Mouse (Mus musculus) cerebellum, adult 2 months (tissue): ENCODE results near the gene Zc3h6.

Experiments
- CTCF ChIP-seq: fragments of 200-500 bp; IDR thresholded peaks from 2 replicates; pipeline ENCODE4 v1.5.1; 2011; ENCODE audit warnings: low read depth, mild to moderate bottlenecking, control low read depth, low read length, moderate library complexity, borderline replicate concordance; ENCODE audit not compliant: insufficient read depth
- POLR2A ChIP-seq: fragments of 200-500 bp; IDR thresholded peaks from 2 replicates; pipeline ENCODE4 v1.6.1; 2011; ENCODE audit warnings: low read length, control low read depth, borderline replicate concordance; ENCODE audit not compliant: insufficient read depth

GRCm38 (mm10) chr2:128975572-128975971, 8.4 kb downstream of the Zc3h6 start:
- TF ChIP-seq CTCF (no peak), POLR2A (no peak)
